Mouse (Mus musculus) kidney, adult 2 months (tissue): ENCODE measurements around the gene Noct.

Experiments
- CTCF ChIP-seq: fragments of 200-500 bp; conservative IDR thresholded peaks from 2 replicates; pipeline ENCODE4 v1.5.1; 2011; ENCODE audit warnings: low read depth, mild to moderate bottlenecking, control low read depth, low read length, moderate library complexity, mixed read lengths; ENCODE audit not compliant: insufficient read depth, insufficient read length
- POLR2A ChIP-seq: fragments of 200-500 bp; IDR thresholded peaks from one replicate; pipeline ENCODE4 v1.6.1; 2011; ENCODE audit warnings: low read depth, low read length, control low read depth

DNA sequence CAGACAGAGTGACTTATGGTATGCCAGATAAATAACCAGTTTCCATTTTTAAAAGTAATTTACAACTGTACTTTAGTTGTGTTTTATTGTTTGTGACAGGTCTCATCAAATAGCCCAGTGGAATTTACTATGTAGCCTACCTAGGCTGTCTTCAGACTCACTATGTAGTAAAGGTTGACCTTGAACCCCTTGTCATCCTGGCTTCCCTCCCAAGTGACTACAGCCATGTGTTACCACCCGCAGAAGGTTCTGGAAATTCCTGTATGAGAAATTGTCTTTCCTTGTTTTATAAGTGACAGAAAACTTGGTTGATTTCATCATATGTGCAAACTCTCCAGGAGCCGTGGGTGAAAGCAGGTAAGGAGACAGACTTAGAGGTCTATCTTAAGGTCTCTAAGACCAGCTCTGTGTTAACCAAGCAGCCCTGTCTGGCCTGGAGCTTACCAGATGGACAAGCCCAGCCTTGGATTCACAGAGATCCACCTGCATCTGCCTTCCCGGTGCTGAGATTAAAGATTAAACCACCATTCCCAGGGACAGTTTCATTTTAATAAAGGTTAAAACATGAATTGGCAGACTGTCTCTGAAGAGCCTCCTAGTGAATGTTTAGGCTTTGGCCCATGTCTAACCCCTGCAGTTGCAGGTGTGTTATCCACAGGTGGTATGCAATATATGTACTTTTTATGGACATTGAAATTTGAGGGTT is 8.1 kb downstream of the Noct start:
- TF ChIP-seq CTCF, result no peak
- TF ChIP-seq POLR2A, result no peak
